Mouse (Mus musculus) gastrocnemius, postnatal 25 days (tissue): ENCODE measurements at regions not wholly inside any gene's neighbourhood (a gene's known extent, or its start where the extent isn't known, plus 50 kb on each side); places are given as distances from the start of the nearest gene placed in this dataset.
A peak's percentile ranks its signal among the peaks of the same experiment; 100 is the strongest.

ENCODE experiments used
- DNase-seq: peaks from one replicate; pipeline ENCODE4 v3.0.0; 2022

DNA sequence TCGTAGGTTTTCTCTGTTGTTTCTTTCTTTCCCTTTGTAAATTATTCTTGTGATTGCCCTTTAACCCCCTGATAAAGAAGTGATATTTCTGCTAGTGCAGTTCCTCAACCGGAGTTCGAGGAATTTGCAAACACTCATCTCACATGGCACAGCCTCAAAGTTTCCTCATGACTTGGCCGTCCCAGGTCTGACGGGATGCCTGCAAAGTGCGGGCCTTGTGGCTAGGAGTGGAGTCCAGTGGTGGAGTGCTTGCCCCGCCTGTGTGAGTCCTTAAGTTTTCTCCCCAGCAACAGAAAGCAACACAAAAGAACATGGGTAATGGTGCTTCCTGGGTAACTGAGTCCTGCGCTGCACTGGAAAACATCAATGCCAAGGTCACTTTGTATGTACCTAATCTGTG is 280.6 kb upstream of the Klf4 start:
- no peak for DNase-seq

DNA sequence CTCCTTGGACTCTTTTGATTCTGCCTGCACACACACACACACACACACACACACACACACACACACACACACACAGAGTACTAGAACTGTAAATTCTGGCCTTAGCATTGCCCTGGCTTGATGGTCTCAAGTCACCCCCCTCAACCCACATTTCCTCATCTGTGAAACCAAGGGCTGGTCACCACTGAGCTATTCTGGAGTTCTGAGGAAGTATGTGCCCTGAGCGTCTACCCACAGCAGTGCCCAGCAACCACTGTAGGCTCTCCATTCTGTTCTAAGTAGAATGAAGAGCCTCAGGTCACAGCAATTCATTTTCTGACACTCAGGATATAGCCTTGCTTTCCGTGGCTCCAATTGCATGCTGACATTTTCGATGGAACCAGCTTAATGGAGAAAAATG is 279.4 kb upstream of the Klf4 start:
- DNase-seq = no peak

DNA sequence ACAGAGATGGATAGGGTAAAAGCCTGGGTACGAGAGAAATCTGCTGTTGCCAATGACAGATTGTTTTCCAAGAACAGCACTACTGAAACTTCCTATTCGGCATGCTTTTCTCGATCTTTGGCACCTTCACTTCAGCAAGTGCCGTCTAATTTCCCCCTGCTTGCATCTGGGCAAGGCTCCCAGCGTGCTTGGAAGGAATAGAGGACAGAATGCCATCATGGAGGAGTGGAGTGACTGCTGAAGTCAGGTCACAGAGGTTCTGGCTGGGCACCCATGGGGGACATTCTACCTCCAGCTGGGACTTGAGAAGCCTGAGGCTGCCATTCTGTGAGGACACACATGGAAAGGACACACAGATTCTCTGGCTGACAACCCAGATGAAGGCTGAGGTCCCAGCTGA is 276.2 kb upstream of the Klf4 start:
- peak; percentile 23 for DNase-seq

DNA sequence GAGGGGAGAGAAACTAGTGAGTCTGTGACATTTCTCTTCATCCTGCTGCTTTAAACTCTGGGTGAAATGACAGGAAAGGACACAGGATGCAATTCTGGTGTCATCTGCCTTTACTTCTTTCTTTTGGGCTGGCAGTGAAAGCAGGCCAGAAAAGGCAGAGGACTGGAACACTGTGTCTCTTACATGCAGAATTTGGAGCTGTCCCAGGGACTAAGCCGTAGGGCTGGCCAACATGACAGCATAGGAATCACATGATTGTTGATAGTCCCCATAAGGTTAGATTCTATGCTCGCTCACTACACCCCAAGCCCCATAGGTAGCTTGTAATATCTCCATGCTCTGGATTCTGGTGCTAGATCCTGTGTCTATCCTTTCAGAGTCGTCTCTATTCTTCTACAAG is 274.5 kb upstream of the Klf4 start:
- DNase-seq = no peak

DNA sequence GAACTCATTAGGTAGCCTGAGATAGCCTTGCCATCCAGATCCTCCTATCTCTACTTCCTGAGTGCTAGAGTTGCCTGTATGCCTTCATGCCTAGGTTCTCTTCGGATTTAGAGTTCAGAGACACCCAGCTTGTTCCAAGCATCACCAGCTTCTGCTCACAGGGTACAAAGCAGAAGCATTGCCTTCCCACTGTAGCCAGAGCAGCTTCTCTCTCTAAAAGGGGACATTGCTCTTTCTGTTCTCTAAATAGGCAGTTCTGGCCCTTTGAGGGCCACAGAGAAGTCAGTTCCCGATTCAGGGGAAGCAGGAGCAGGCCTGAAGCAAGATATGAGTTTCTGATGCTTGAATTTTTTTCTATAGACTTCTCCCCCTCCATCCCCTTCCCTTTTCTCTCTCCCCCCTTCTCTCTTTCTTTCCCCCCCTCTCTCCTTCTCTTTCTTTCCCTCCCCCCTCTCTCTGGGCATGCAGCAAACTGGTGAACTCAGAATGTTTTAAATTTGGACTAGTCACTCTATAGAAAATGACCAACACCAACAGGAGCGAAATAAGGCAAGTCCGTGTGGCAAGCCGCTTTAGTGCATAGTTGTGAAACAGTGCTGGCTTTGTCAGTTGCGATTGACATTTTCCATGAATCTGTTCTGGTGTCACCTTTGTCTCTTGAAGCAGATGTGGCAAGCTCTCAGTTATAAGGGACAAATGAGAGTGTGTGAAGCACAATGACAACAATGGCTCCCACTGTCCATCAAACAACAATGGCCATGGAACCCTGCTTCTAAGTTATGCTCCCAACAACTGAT is 273.2 kb upstream of the Klf4 start:
- DNase-seq = no peak

DNA sequence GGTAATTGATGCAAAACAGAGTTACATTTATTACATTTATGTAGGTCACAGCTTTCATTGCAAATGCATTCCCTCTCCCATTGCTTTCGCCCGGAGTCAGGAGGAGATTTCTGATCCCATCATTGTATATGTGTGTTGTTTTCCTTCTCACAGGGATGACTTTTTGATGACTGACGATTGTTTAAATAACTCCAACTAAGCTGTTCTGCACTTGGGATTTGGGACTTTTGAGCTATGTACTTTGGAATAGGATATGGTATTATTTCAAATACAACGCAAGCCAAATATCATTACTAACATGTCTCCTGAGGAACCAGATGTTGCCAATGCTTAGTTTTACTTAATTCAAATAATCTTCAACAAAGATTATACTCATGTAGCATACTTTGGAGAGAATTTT is 269.8 kb upstream of the Klf4 start:
- no peak for DNase-seq

DNA sequence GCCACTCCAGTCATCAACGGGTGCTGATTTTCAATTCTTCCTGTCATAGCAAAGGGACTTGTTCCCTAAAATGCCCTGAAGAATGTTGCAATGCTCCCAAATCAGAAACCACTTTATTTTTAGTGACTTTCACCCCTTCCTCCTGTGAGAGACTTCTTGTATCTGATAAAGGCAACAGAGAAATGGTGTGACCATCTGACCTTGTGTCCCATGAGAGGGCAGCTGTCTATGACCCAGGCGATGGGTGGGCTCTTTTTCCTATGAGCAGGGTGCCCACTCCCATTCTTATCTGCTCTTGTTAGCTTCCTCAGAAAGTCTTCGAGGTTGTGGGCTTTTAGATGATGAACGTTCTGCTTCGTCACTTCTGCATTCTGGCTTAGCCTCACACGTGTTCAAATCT is 265.8 kb upstream of the Klf4 start:
- no peak for DNase-seq

DNA sequence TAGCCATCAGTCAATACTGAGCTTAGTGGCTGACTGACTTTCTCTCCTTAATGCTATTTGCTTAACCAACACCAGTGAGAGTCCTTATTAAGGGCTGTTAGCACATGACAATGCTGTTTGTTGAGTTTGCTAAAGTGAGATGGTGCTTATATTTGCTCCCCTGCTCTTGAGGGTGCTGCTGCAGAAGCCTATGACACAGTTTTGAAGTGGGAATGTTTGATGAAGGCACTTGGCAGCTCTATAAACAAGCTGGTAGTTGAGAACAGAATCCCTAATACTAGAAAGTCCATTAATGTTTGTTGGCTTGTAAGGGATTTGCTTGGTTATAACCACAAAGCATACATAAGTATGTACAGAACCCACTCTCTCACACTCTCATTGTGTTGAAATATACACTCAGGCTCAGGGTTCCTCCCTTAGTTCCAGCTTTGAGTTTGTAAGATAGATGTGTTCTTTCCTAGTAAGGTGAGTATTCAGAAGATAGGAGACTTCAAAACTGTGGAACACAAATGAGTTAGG is 249.1 kb upstream of the Klf4 start:
- no peak for DNase-seq

DNA sequence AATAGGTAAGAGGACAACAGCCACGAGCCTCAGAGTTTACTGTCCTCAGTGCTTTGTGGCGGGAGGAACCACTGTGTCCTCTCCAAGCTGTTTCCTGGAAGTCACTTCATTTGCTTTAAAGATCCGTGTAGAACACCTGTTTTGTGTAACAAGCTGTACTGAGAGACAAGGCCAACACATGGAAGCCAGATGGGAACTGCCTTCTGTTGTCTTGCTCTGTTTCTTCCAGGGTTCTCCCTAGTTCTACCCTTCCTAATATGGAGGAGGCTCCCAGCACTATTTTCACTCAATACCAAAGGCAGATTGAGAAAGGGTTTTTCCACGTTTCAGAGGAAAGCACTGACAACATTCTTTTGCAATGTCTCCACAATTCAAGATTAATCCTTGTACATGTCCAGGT is 247.3 kb upstream of the Klf4 start:
- DNase-seq = no peak

DNA sequence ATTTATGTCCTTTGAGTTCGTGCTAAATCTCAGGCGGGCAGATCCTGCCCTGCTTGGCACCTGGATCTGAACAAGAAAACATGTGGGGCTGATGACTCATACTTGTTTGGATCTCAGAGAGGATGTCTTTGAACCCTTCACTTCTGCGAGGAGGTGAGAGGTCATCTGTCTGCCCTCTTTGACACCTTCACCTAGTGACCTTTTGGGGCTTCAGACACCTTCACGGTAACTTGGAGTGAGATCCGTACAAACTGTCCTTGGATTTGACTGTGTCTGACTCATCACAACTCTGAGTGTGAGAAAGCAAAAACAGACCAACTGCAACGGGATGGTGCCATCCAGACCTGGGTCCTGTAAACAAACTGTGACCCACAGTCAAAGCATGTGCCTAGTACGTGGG is 243.6 kb upstream of the Klf4 start:
- no peak for DNase-seq

DNA sequence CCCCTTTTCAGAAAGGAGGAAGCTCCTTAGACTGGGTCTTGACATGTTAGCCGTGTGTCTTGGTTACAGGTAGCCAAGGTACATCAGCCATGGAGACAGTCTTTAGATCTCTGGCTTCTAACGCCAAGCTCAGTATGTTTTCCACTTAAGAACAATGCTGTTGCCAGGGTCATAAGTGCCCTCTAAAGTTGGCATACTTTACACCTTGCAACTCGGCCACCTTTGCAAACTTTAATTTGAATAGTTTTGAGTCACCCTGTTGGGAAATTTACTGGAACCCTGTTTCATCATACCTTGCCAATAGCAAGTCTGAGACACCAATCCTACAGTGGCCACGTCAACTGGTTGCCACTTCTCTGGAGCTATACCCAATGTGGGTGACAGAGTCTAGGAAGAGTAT is 242.3 kb upstream of the Klf4 start:
- no peak for DNase-seq

DNA sequence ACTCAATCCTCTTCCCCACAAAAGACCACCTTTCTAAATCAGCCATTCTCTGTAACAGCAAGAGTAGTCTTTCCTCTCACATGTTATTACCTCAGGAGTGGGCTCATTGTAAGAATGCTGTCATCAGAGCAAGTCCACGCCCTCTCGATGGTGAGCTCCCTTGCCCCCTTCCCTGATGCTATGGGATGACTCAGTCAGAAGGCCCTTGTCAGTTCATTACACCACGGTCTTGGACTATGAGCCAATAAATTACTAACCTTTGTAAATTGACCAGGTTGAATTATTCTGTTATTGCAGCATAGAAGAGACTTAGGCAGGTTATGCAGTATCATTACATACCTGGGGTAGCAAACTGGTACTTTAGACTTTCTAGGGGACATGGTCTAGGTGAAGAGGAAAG is 237.4 kb upstream of the Klf4 start:
- DNase-seq = no peak

DNA sequence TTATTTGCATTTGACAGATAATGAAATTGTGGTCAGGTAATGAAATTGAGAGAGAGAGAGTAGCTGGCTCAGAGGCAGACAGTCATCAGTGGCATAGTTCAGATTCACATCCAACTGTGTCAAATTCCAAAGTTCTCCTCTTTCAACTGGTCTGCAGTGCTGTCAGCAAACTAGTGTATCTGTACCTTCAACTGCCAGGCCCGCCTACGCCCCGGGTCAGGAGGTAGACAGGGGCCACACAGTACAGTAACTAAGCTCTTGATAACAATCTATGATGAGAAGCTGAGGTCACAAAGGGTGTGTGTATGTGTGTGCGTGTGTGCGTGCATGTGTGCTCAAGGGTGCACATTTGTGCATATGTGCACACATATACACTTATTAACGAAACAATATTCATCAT is 236.1 kb upstream of the Klf4 start:
- no peak for DNase-seq

DNA sequence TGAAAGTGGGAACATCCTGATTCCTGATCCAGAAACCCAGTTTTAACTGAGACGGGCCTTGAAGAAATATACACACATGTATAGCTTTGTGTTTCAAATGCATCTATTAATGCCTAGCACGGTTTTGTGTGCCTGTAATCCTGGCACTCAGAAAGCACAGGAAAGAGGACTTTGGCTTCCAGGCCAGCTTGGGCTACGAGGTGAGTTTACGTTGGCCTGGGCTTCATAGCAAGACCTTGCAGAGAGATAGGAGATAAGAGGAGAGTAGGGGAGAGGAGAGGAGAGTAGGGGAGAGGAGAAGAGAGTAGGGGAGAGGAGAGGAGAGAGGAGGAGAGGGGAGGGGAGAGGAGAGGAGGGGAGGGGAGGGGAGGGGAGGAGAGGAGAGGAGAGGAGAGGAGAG is 234.9 kb upstream of the Klf4 start:
- no peak for DNase-seq

DNA sequence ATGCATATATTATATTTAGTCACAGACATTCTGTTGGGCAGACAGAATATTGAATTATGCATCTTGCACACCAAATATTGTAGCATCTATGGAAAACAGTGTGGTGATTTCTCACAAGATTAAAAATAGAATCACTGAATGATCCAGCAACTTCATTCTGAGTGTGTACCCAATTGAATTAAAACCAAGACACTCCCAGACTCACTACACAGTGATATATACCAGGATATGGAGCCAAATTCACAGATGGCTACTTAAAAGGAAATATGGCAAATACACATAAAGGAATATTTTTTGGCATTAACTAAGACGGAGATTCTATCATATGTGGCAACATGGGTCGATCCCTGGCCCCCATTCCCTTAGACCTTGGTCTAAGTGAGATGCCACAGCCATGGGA is 233.5 kb upstream of the Klf4 start:
- no peak for DNase-seq

DNA sequence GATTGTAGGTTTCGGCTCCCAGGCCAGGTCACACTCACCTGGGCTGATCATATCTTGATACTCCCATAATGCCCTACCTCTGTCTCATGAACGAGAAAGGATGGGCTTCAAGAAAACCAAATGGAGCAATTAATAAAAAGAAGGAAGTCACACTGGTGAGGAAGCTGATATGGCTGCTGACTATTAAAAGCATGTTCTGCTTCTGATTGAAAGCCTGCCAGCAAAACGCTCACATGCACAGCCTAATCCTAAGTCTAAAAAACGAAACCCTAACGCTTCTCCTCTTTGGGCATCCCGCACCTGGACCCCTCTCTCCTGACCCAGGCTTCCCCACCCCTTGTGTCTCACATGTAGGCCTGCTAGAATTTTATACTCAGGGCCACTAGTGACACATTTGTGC is 230.8 kb upstream of the Klf4 start:
- no peak for DNase-seq

DNA sequence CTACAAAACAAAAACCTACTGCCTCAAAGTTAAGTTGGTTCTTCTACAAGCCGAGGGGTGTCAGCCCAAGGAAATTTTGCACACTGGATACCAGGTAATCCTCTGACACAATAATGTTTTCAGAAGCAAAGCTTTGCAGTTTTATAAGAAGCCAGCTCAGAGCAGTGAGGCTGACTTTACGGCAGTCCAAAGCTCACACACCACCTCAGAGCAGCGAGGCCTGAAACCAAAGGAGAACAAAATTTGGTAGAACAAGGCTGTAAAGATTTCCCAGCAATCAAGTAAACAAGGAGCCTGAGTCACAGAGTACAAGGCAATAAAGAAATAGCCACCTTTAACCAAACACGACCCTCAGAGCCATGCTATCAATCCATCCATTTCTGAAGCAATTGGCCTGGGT is 230.1 kb upstream of the Klf4 start:
- DNase-seq = no peak

DNA sequence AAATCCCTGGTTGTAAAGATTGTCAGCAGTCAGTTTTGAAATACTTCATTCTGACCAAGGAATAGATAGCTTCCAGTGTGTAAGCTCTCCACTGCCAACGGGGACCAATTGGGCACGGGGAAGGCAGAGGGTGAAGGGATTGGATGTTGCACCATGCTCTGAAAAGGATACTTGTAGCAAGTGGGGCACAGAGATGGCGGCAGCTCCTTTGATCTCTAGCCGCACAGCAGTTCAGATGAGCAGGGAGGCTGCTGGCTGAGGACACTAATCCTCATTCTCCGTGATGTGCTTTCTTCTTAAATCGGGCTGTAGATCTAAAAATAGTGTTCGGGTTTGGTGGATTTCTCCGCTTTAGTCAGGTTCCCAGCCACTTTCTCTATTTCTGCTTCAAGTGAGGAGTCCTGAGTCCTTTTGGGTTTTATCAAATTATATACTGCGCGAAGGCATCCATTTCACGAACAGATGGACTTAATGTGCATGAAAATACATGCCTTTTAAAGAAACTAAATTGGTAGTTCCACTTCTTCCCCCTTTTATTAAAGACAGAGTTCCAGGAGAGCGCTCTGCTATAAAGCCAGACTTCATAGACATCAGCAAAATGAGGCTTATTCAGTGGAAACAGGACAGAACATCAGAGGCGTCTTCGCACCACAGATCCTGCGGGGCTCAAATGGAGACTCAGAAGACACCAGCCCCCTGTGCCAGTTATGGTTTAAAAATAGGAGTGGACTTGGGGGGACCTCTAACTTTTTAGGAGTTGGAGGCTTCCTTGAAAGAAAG is 225.1 kb upstream of the Klf4 start:
- no peak for DNase-seq

DNA sequence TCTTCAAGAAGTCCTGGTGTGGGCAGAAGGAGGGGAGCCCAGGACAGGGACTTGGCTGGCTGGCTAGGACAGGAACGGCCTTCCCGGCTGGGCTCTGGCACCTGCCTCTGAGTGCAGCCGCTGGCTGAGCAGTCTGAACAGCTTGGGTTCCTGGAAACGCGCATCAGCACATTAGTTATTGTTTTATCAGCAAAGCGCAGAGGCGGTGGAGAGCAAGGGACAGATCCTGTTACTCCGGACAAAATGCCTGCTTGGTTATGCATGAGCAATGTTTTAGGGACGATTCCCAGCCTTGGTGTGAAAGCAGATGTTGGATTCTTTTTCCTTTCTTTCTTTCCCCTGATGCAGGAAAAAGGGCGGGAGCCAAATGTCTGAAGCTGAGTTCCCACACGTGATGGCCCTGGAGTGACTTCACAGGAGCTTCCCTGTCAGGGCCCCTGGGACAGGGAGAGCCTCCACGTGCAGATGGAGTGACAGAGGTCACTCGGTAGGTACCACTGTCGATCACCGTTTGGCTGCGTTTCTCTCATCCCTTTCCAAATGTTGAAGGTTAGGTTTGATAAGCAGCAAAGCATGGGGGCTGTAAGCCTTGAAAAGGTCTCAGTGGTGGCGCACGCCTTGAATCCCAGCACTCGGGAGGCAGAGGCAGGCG is 217.8 kb upstream of the Klf4 start:
- DNase-seq = peak; percentile 79

DNA sequence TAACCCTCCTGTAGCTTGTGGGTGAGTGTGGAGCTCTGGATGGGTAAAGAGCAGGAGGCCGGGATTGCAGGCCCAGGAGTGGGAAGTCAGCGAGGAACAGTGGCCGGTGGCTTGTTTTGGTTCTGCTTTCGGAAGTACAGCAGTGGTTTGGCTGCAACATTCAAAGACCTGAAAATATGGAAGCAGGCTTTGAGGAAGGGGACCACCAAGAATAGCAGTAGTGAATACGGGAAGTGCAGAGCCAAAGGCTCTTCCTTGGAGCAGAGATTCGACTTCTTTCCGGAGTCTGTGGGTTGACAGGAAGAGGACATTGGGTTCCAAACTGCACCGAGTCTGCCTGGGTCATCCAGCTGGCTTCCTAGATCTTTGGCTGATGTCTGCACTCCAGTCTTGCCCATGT is 209.1 kb upstream of the Klf4 start:
- DNase-seq = peak; percentile 43

DNA sequence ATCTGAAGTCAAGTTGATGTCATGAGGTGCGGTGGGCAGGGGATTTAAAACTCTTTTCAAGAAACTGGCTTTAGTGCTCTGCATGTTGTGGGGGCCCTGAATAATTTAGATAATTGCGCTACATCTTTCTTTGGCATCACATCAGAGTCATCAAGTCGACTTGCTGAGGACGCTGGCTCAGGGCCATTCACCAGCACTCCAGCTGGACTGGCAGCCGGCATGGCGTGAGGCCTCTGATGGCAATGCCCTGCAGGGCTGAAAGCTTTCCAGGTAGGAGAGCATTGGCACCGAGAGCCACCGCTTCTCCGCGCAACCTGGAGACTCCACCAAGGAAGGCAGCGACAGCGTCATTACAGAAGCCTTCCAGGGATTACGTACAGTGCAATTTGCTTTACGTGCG is 207.8 kb upstream of the Klf4 start:
- no peak for DNase-seq

DNA sequence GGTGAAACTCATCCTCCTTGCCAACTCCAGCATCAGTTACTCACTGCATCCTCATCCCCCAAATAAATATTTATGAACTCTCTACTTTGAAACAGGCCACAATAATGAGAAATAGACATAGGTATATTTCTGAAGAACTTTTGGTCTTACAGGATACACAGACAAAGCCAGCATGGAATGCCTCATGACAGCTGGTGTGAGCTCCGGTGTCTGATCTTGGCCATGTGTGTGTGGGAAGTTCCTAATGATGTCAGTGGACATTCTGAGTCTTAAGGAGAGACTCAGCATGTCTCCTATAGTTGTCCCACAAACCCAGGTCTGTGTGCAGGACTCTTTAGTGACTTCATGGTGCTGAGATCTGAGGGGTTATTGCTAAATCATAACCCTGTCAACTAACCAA is 206.4 kb upstream of the Klf4 start:
- DNase-seq = no peak

DNA sequence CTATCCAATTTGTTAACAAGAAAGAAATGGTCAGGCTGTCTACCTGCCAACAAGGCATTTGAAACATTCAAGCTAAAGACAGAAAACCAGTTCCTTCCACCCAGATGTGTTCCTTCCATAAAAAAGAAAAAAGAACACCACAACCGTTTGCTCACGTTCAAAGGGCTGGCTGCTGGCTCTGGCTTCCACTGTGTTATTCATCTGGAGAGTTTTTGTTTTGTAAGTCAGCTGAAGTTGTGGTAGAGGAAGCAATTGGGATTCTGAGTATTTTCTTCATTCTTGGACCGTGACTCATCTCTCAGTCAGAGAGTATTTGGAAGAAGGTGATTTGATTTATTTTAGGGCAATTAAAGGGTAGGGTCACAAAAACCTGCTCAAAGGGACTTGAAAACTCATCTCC is 203.2 kb upstream of the Klf4 start:
- DNase-seq = no peak
